Mouse (Mus musculus) heart, adult 2 months (tissue): ENCODE results near the gene Sgpp1. TPM values are rescaled to one million over a fixed set of nuclear protein-coding genes. Genes with fewer than 3 reads are reported as not detected.
"Not testable (repeated sequence)": the region's sequence is repeated elsewhere in the genome, so short reads cannot be mapped to it uniquely, and the experiment has no call there.

ENCODE experiments used
- DNase-seq, 2 experiments: peaks; one replicate each; pipeline ENCODE4 v3.0.0; 2021
- H3K27ac ChIP-seq: fragments of 200-600 bp; 2 replicates; pipeline ENCODE4 v1.8.1; 2022
- H3K27me3 ChIP-seq: fragments of 200-500 bp; 2 replicates; pipeline ENCODE4 v1.6.1; 2012; ENCODE audit warnings: mild to moderate bottlenecking, low read length, inconsistent platforms, mixed read lengths; ENCODE audit not compliant: control insufficient read depth, insufficient read depth
- H3K36me3 ChIP-seq: fragments of 200-500 bp; 2 replicates; pipeline ENCODE4 v1.6.1; 2012; ENCODE audit warnings: low read length, inconsistent platforms; ENCODE audit not compliant: control insufficient read depth, insufficient read depth
- H3K4me1 ChIP-seq: fragments of 200-500 bp; 2 replicates; pipeline ENCODE4 v1.6.1; 2011; ENCODE audit warnings: low read length; ENCODE audit not compliant: control insufficient read depth, insufficient read depth
- H3K4me3 ChIP-seq: fragments of 200-600 bp; 2 replicates; pipeline ENCODE4 v1.8.1; 2022
- H3K79me2 ChIP-seq: fragments of 200-500 bp; replicated peaks from 2 replicates; pipeline ENCODE4 v1.6.1; 2012; ENCODE audit warnings: mild to moderate bottlenecking, inconsistent platforms, low read length, moderate library complexity, mixed read lengths; ENCODE audit not compliant: control insufficient read depth, insufficient read depth
- H3K9ac ChIP-seq: fragments of 200-500 bp; 2 replicates; pipeline ENCODE4 v1.6.1; 2012; ENCODE audit warnings: low read depth, mild to moderate bottlenecking, control low read depth, inconsistent platforms, low read length, mixed read lengths
- CTCF ChIP-seq: fragments of 200-600 bp; IDR thresholded peaks from 2 replicates; pipeline ENCODE4 v1.8.1; 2022; ENCODE audit warnings: antibody characterized with exemption, mild to moderate bottlenecking, moderate library complexity
- EP300 ChIP-seq: fragments of 200-500 bp; IDR thresholded peaks from 2 replicates; pipeline ENCODE4 v1.6.1; 2011; ENCODE audit warnings: low read depth, low read length, control low read depth; ENCODE audit not compliant: insufficient read depth
- POLR2A ChIP-seq: fragments of 200-500 bp; IDR thresholded peaks from 2 replicates; pipeline ENCODE4 v1.6.1; 2011; ENCODE audit warnings: mild to moderate bottlenecking, low read depth, low read length, control low read depth; ENCODE audit not compliant: insufficient read depth
- WGBS: fragments of 180-500 bp; shearing (Covaris S2); methylation state at CpG from one replicate; pipeline ENCODE4 v1.1.7; 2018; 5-methylcytosine and 5-hydroxymethylcytosine counted together
- intact Hi-C: fragments of 180-260 bp; cut with DNase I; formaldehyde crosslinking; loops from one replicate; pipeline ENCODE4 v1.15.1; 2025
- polyA plus RNA-seq: library from polyadenylated mRNA; depleted of rRNA; stranded (reverse); fragments of >200 nt; gene quantifications from 2 replicates; pipeline ENCODE4 v1.2.3, GENCODE M21; 2012
- total RNA-seq, 2 experiments: library from RNA; stranded (reverse); gene quantifications; 2 replicates each; pipeline ENCODE4 v1.2.3; 2021

The Sgpp1 gene
- total and polyA plus RNA-seq, 3 experiments = 17.1 to 22.5 (median 21.3) TPM

- 31% methylated on average over 21 of the region's 21 CpGs for WGBS
Observed at GRCm38 (mm10) chr12:75701173-75702083, 34.1 kb downstream of the Sgpp1 start.

GRCm38 (mm10) chr12:75698692-75699091 lies 36.8 kb downstream of the Sgpp1 start:
- intact Hi-C loops = no loop called here
- no peak for TF ChIP-seq EP300
- peak; percentile 30 for TF ChIP-seq CTCF

More at GRCm38 (mm10) chr12:75701173-75702083, 34.1 kb downstream of the Sgpp1 start:
- Histone ChIP-seq H3K27ac (peak overlapping the region; percentile 5; the same call in 1 of the 2 replicates), H3K79me2 (no peaks in the 10 kb centered on the region), H3K9ac (peak overlapping the region; percentile 14; the same call in 1 of the 2 replicates), H3K27me3 (no peaks in the 10 kb centered on the region), H3K36me3 (no peaks in the 10 kb centered on the region), H3K4me1 (peaks cover 4% of the 10 kb centered on the region), H3K4me3 (peak overlapping the region; percentile 35)
- TF ChIP-seq EP300 = no peak
- no peak for TF ChIP-seq CTCF
- TF ChIP-seq POLR2A = no peak
- DNase-seq = peak in 1 of 2 experiments; percentile 21
- intact Hi-C loops = no loop called here

GRCm38 (mm10) chr12:75695845-75696244 lies 39.7 kb downstream of the Sgpp1 start:
- DNase-seq, H3K36me3 ChIP-seq, H3K4me1 ChIP-seq, H3K27me3 ChIP-seq, H3K27ac ChIP-seq, intact Hi-C loops, H3K9ac ChIP-seq, H3K79me2 ChIP-seq, H3K4me3 ChIP-seq: not testable (repeated sequence)
- WGBS = 82% methylated on average over 1 of the region's 1 CpGs

More at GRCm38 (mm10) chr12:75698692-75699091, 36.8 kb downstream of the Sgpp1 start:
- Histone ChIP-seq H3K36me3 (no peaks in the 10 kb centered on the region), H3K4me3 (no peak overlapping the region), H3K9ac (no peak overlapping the region), H3K27me3 (no peaks in the 10 kb centered on the region), H3K4me1 (peaks cover 4% of the 10 kb centered on the region), H3K79me2 (no peaks in the 10 kb centered on the region), H3K27ac (no peak overlapping the region)
- DNase-seq = no peak
- 97% methylated on average over 3 of the region's 3 CpGs for WGBS

GRCm38 (mm10) chr12:75689003-75689402 lies 46.5 kb downstream of the Sgpp1 start:
- Histone ChIP-seq H3K9ac (no peak overlapping the region), H3K4me1 (no peaks in the 10 kb centered on the region), H3K36me3 (no peaks in the 10 kb centered on the region), H3K27me3 (no peaks in the 10 kb centered on the region), H3K27ac (no peak overlapping the region), H3K4me3 (no peak overlapping the region), H3K79me2 (no peaks in the 10 kb centered on the region)
- intact Hi-C loops = no loop called here
- WGBS = 74% methylated on average over 2 of the region's 2 CpGs
- TF ChIP-seq EP300 = no peak
- no peak for TF ChIP-seq CTCF
- no peak for TF ChIP-seq POLR2A
- no peak for DNase-seq

GRCm38 (mm10) chr12:75687314-75687713 lies 48.2 kb downstream of the Sgpp1 start:
- H3K4me1 ChIP-seq = no peaks in the 10 kb centered on the region
- peak in 1 of 2 experiments; percentile 23 for DNase-seq
- no peak overlapping the region for H3K27ac ChIP-seq
- H3K9ac ChIP-seq = no peak overlapping the region
- intact Hi-C loops = no loop called here
- H3K4me3 ChIP-seq = no peak overlapping the region
- H3K36me3 ChIP-seq = no peaks in the 10 kb centered on the region
- 25% methylated on average over 4 of the region's 4 CpGs for WGBS
- no peaks in the 10 kb centered on the region for H3K27me3 ChIP-seq
- H3K79me2 ChIP-seq = no peaks in the 10 kb centered on the region
- TF ChIP-seq EP300 (no peak), CTCF (no peak), POLR2A (no peak)

- H3K36me3 ChIP-seq, H3K27me3 ChIP-seq, H3K4me1 ChIP-seq, intact Hi-C loops, H3K4me3 ChIP-seq, H3K79me2 ChIP-seq, H3K9ac ChIP-seq, H3K27ac ChIP-seq: not testable (repeated sequence)
- WGBS = 78% methylated on average over 4 of the region's 4 CpGs
- peak in 1 of 2 experiments; percentile 20 for DNase-seq
Observed at GRCm38 (mm10) chr12:75684026-75684425, 51.5 kb downstream of the Sgpp1 start.
